Mouse (Mus musculus) cerebellum, adult 18-20 months (tissue): Measurements from ENCODE around the gene Taar7d.
"Not testable (repeated sequence)": the region's sequence is repeated elsewhere in the genome, so short reads cannot be mapped to it uniquely, and the experiment has no call there.

ENCODE experiments used
- DNase-seq, 2 experiments: peaks; one replicate each; pipeline ENCODE4 v3.0.0; 2021

Gene Taar7d

GRCm38 (mm10) chr10:24026922-24027321 lies at the start of gene Taar7d:
TSS of gene Taar7d (plus strand) at chr10:24027222.
- DNase-seq = no peak

GRCm38 (mm10) chr10:23977958-23978357 lies 49.1 kb upstream of the Taar7d start:
- DNase-seq = no peak

GRCm38 (mm10) chr10:23978901-23979705 lies 47.9 kb upstream of the Taar7d start:
- DNase-seq = peak; percentile 45 to 59

GRCm38 (mm10) chr10:23985546-23985945 lies 41.5 kb upstream of the Taar7d start, which contains the start of gene Taar6:
TSS of gene Taar6 (minus strand) at chr10:23985646.
- DNase-seq = no peak

- no peak for DNase-seq
Observed at GRCm38 (mm10) chr10:23986419-23986818, 40.6 kb upstream of the Taar7d start.

- no peak for DNase-seq
Observed at GRCm38 (mm10) chr10:23993381-23993780, 33.6 kb upstream of the Taar7d start, which contains the start of gene Taar7a. TSS of gene Taar7a (minus strand) at chr10:23993481.

- DNase-seq = no peak
Observed at GRCm38 (mm10) chr10:23999639-24000038, 27.4 kb upstream of the Taar7d start, which contains the start of gene Taar7b. TSS of gene Taar7b (plus strand) at chr10:23999939.

GRCm38 (mm10) chr10:24006442-24006841 lies 20.6 kb upstream of the Taar7d start:
- no peak for DNase-seq

GRCm38 (mm10) chr10:24007034-24007433 lies 20.0 kb upstream of the Taar7d start:
- no peak for DNase-seq

- DNase-seq = no peak
Observed at GRCm38 (mm10) chr10:24008143-24008542, 18.9 kb upstream of the Taar7d start.

GRCm38 (mm10) chr10:24031347-24031746 lies 4.3 kb downstream of the Taar7d start:
- no peak for DNase-seq

- no peak for DNase-seq
Observed at GRCm38 (mm10) chr10:24037314-24037713, 10.3 kb downstream of the Taar7d start, which contains the start of gene Taar7e. TSS of gene Taar7e (plus strand) at chr10:24037614.

- DNase-seq = no peak
Observed at GRCm38 (mm10) chr10:24040120-24040869, 13.3 kb downstream of the Taar7d start.

- no peak for DNase-seq
Observed at GRCm38 (mm10) chr10:24049210-24049609, 22.2 kb downstream of the Taar7d start, which contains the start of gene Taar7f. TSS of gene Taar7f (plus strand) at chr10:24049510.

GRCm38 (mm10) chr10:24052039-24052438 lies 25.0 kb downstream of the Taar7d start:
- no peak for DNase-seq

- DNase-seq = no peak
Observed at GRCm38 (mm10) chr10:24058986-24059385, 32.0 kb downstream of the Taar7d start.

- DNase-seq = not testable (repeated sequence)
Observed at GRCm38 (mm10) chr10:24074751-24075150, 47.7 kb downstream of the Taar7d start.

- DNase-seq = not testable (repeated sequence)
Observed at GRCm38 (mm10) chr10:24076200-24076599, 49.2 kb downstream of the Taar7d start, which contains the start of gene Taar8a. TSS of gene Taar8a (plus strand) at chr10:24076500.
